Mouse (Mus musculus) effector memory CD4-positive, alpha-beta T cell, adult 5 months (primary cell): Measurements from ENCODE around the gene Slco1a6. TPM values are rescaled to one million over a fixed set of nuclear protein-coding genes. Genes with fewer than 3 reads are reported as not detected.

Experiments
- polyA plus RNA-seq: library from polyadenylated mRNA; unstranded; fragments of 100-300 nt; shearing (Covaris generic); gene quantifications from one replicate; pipeline ENCODE4 v1.2.1, GENCODE M21; 2017

Gene Slco1a6
- 1.8 TPM for polyA plus RNA-seq

DNA sequence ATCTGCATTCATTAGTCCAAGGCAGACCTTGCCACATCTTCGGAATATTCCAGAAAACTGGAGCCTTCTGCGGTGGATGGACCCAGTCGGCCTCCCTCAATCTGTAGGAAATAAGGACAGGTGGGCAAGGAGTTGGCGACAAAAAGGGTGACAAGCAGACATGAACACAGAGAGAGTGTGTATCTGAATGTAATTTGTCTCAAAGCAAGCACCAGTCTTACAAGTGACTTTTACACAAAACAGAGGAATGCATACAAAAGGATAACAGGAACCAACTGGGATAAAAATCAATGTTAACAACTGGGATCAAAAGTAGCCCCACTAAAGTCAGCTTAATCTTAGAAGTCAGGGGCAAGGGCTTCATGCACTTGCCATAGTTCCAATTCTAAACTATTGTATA is at the start of gene Slco1a6:
TSS of gene Slco1a6 (minus strand) at position 101 of the 400 bp plus-strand sequence.

Other genes starting within 250 kb of the Slco1a6 start
- not detected for gene Gm6614, start 197.1 kb downstream of the Slco1a6 start, polyA plus RNA-seq
- not detected for gene Iapp, start 89.9 kb upstream of the Slco1a6 start, polyA plus RNA-seq
- gene Slco1a5, start 114.5 kb upstream of the Slco1a6 start, polyA plus RNA-seq: not detected
- gene Pyroxd1, start 137.1 kb upstream of the Slco1a6 start, polyA plus RNA-seq: 17.3 TPM
- 30.1 TPM for gene Recql, start 178.6 kb upstream of the Slco1a6 start, polyA plus RNA-seq
- gene Golt1b, start 178.7 kb upstream of the Slco1a6 start, polyA plus RNA-seq: 40.0 TPM
- 0.26 TPM for gene Spx, start 204.9 kb upstream of the Slco1a6 start, polyA plus RNA-seq